Mouse (Mus musculus) embryo, embryonic 10.5 days (tissue): ENCODE results near the gene Pdzrn3.

Experiments used
- DNase-seq: peaks from one replicate; pipeline ENCODE4 v3.0.0-alpha.2; 2015; ENCODE audit warnings: low spot score

The Pdzrn3 gene

GRCm38 (mm10) chr6:101195891-101196290 lies 181.8 kb downstream of the Pdzrn3 start:
- no peak for DNase-seq

DNA sequence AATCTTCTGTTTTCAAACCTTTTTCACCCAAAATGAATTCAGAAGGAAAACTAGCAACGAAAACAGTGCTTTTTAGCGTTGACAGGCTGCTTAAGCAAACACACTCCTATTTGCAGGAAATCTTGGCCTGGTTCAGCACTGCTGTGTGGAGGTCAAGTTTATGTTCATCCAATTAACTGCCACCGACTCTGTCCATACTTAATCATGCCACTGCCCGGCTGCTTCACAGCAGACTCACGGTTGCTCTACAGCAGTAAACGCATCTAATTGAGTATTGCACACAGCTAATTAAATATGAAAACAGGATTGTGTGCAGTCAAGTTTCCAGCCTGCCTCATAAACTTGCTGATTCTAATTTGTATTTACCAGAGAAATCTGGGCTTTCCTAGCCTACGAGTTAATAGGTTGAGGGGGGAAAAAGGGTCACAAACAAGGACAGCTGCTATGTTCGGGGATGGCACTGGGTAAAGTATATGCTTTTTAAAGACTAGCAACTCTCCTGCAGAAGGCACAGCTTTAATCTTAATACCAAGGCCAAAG lies 183.2 kb downstream of the Pdzrn3 start:
- no peak for DNase-seq

DNA sequence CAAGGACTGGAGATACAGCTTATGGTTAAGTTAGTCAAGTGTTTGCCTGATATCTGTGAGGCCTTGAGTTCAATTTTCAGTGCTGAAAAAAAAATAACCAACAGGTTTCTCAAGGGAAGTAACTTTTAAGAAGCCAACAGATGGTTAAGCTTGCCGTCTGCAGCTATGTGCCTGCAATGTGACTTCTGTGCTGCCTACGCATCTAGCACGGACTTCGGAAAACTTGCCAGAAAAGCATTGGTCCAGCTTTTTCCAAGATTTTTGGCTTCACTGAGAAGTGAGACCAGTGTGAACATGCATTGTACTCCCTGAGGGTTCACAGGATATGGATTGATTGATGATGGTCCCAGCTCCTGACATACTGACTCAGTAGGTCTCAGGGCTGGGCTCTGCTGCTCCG lies 186.1 kb downstream of the Pdzrn3 start:
- no peak for DNase-seq

DNA sequence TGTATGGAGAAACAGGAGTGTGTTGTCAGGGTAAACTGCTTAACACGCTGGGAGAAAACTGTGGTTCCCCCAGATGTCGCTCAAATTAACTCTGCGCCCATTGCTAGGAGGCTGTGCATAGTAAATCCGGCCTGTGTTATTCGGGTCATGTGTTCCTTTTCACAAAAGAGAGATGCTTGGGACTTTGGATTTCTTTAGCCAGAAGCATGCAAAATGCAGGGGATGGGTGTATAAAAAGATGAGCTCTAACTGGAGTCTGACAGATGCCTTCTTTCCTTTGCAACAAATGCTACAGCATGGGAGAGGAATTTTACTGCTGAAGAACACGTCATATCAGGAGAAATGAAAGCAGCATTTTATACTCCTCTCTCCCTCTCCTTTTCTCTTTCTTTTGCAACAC lies 190.4 kb downstream of the Pdzrn3 start:
- DNase-seq: no peak

DNA sequence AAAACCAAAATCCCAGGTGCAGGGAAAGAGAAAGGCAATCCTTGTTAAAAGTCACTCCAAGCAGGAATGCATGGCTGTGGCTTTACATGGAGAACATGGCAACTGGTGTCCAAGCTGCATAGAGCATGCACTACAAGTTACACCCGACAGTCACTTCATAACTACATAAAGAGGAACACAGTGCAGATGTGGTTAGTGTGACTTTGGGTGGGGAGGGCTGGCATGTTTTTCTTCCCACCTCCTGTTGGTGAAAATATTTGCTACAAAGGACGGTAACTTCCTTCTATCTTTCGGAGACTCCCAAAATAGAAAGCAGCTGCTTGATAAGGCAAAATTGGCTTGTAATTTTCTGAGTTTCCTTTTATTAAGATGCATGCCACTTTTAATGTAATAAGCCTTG lies 190.8 kb downstream of the Pdzrn3 start:
- no peak for DNase-seq

DNA sequence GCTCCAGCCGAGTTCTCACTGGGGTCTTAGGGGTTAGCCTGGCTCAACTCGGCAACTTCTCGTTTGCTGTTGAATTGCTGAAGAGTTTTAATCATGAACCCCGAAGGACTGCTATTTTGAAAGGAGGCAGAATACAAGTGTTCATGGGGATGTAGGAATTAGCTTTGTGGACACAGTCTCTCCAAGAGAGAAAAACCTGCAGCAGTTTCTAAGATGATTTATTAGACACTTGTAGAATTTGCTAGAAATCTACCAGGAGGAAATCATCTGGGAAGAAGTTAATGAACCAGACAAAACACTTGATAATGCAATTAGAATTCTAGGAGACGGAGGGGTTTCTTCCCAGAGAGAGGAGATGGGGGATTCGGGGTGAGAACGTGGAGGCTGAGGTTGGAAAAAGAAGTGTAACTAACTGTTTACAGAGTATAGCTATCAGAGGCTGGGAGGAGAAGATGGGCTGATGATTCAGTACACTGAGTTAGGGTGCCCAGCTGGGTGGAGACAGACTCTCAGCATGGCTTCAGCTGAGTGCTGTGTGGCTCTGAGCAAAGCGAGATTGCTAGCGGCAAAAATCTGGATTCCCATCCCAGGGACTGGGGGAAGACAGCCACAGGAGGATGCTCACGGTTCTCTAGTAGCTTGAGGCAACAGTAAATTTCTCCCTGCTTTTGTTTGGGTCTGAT lies 193.5 kb downstream of the Pdzrn3 start:
- no peak for DNase-seq

GRCm38 (mm10) chr6:101170699-101171098 lies 207.0 kb downstream of the Pdzrn3 start:
- no peak for DNase-seq

GRCm38 (mm10) chr6:101153511-101153921 lies 224.2 kb downstream of the Pdzrn3 start:
- no peak for DNase-seq

GRCm38 (mm10) chr6:101135368-101135767 lies 242.3 kb downstream of the Pdzrn3 start:
- no peak for DNase-seq

- no peak for DNase-seq
Observed at GRCm38 (mm10) chr6:101125396-101125795, 252.3 kb downstream of the Pdzrn3 start.

DNA sequence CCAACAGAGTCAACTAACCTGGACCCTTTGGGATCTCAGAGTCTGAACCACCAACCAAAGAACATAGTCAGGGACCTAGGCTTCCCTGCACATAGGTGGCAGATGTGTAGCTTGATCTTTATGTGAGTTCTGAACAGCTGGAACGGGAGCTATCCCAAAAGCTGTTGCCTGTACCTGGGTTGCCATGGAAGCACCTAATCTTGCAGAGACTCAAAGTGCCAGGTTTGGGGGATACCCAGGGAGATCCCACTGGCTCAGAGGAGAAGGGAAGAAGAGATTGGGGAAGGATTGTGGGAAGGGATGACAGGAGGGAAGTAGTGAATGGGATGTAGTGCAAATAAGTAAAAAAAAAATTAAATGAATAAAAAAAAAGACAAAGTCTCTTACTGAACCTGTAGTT lies 268.7 kb downstream of the Pdzrn3 start:
- no peak for DNase-seq

GRCm38 (mm10) chr6:101103506-101103905 lies 274.2 kb downstream of the Pdzrn3 start:
- DNase-seq: no peak

DNA sequence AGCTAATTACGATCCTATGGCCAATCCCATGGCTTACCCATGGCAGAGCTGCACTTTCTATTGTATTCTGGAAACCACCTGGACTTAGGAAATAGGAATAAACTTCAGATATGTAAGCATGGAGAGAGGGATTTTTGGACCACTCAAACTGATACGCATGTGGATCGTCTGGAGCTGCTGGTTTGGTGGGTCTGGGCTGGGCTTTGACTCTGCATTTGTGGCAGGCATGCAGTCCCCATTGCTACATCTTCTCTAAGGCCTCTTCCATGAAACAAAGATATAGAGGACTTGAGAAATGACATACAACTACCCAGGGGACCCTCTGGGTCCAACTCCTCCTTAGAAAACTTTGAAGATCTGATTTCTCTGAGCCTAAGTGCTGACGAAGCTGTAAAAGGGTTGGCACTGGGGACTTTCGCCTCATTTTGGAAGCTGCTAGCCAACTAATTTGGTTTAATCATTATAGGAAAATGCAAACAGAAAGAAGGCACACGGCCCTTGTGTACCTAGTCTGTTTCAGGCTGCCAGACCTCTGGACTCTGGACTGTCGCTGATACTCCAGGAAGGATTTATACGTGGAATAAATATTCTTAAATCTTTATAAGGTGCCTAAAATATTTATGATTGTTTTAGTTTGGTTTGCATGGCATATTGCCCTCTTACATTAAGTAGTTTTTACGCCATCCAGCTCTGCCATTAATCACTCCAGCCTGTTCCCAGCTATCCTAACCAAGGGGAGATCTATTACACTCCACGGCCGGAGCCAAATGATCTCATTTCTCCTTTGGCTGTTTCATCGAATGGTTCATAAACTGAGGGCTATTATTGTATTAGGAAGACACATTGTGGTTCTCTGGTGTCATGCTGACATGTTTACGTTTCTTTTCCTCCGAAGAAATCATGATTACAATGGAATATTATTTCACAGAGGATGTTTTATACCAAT lies 275.7 kb downstream of the Pdzrn3 start:
- peak; percentile 6 for DNase-seq
